Mouse (Mus musculus) mature B cell (primary cell): Measurements from ENCODE around the gene 1700003F12Rik.

Source experiments
- in situ Hi-C: fragments of 300-500 bp; cut with MboI; formaldehyde crosslinking; loops from 2 replicates; pipeline ENCODE4 v1.14.3; 2019

The 1700003F12Rik gene

DNA sequence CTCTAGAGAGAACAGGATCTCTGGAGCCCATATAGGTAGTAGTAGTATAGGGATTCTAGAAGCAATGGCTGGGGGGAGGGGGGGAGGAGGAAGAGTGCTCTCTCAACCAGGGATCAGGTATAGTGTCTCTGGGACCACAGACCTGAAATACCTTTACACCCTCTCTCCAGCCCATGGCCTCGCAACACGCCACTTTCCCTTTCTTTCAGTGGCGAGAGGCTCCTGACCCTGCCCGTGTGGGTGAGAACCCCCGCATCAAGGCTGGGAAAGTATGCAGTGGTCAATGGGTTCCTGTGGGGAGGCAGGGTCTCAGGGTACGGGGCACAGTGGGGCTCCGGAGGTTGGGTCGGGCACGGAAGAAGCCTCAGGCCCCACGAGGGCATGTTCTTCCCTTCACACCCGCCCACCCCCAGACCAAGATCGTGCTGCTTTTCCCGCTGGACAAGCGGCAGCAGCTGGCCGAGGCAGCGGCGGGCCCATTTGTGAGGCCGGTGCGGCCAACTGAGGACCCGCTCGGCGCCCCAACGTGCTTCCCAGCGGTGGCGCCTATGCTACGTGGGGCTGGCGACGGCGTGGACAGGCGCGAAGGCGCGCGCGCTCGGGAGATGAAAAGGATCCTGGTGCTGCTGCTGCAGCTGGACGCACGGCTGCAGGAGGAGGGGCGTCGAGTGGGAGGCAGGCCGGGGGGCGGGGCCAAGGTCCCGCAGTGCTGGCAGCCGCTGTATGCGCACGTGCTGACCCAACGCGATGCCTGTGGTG lies 2.4 kb downstream of the 1700003F12Rik start:
- in situ Hi-C loops, result no loop called here

DNA sequence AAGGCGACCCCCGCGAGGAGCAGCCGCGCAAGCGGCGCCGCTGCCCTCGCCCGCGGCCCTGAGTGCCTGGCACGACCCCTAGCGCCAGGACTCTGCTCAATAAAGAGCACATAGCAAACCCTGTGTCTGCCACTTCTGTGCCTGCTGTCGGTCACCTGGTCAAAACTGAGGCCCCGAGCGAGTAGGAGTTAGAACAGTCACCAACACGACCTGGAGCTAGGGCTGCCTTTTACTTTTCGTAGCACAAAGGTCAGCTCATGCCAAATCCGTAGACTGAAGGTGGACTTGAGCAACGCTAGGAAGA lies 3.0 kb downstream of the 1700003F12Rik start:
- in situ Hi-C loops, result no loop called here

DNA sequence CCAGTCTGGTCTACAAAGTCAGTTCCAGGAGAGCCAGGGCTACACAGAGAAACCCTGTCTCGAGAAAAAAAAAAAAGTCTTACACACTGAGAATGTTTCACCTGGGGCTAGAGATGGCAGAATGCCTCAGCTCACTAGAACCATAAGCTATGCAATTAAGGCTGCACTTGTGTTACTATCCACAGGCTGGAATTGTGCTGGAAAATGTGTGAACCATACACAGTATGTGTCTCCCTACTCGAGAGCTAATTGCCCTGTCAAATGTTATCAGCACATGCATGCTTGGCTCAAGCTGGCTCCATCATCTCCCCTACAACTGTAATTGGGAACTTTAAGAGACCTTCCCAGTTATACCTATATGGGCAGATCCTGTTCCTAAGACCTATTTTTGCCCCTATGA lies 4.1 kb downstream of the 1700003F12Rik start:
- in situ Hi-C loops, result no loop called here

DNA sequence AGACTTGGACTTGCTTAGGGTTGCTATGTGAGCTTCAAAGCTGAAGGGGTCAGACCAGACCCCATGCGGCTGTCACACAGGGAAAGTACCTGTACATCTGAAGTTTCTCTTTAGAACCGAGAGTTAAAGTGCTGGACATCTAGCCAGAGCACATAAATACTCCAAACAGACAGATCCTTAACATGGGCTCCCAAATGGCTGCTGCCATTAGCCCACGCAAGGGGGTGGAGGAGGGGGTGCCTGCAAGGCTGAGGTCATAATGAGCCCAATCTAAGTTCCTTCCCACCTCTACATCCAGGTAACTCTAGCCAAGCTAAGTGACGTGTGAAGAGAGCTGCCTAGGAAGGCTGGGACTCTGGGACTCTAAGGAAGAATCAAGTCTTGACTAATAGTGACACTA lies 4.6 kb downstream of the 1700003F12Rik start, which contains the start of gene Actl10:
TSS of gene Actl10 (plus strand) at position 301 of the 400 bp plus-strand sequence.
- in situ Hi-C loops, result no loop called here

DNA sequence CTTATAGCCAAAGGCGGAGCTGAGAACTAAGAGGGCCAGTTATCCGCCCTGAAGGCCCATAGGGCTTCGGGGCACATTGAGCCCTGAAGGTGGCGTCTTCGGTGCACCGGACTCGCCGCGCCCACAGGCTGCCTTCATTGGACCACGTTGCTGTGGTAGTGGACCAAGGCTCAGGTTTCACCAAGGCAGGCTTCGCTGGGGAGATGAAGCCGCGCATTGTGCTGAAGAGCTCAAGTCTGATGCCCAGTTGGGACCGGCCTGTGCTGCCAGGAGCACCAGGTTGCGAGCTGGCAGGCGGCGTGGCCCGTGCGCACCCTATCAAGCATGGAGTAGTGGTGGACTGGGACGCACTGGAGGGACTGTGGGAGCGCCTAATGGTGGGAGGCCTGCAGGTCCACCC lies 5.0 kb downstream of the 1700003F12Rik start:
- in situ Hi-C loops, result no loop called here

DNA sequence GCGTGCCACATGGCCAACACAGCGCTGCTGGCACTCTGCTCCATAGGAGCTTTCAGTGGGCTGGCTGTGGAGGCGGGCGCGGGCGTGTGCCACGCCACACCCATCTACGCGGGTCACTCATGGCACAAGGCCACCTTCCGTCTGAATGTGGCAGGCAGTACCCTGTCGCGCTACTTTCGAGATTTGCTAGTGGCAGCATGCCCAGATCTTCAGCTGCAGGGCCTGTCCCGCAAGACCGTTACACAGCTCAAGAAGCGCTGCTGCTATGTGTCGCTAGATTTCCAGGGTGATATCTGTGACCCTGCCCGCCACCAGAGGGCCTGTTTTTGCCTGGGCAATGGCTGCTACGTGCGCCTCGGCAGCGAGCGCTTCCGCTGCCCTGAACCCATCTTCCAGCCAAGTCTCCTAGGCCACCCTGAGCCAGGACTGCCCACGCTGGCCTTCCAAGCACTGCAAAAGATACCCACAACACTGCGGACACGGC lies 5.6 kb downstream of the 1700003F12Rik start:
- in situ Hi-C loops, result no loop called here

DNA sequence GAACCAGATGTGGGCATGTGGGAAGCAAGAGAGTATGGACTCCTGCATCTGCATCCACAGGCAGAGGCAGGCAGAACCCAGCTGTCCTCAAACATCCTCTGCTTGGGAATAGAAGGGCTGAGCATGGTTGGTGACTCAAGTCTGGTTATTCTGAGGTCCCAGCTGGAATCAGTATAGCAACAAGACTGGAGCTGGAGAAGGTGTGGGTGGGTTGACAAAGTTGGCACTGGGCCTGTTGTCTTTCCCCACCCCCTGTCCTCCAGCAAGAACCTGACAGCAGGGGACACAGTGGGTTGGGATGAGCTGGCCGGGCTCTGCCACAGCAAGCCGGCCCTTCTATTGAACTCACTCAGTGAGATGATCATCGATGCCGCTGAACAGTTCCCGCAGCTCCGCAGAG lies 8.3 kb downstream of the 1700003F12Rik start:
- in situ Hi-C loops, result no loop called here

DNA sequence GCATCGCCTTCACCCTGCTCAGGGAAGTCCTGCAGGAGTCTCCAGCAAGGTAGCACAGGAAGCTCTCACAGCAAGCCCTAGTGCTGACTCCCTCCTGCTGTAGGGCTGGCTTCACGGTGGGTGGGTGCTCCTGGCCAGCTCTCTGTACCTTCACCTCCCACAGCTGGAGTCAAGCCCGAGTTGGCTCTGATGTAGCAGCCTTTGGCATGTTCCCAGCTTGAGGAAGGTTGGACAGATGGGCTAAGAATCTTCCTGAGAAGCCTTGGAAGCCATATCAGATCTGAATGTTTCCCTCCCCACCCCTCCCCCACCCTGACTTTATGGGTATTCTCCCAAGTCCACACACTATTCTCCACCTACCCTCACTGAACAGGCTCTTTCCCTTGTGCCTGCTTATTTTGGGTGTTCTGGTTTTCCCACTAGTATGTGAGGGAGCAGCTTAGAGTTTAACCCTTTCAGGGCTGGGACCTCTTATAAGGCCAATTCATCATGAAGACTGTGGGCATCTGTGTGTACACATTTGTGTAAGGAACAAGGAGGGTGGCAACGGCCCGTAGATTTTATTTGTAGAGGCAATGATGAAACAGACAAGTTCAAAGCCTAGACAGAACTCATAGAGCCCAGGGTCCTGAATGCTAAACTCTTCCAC lies 10.4 kb downstream of the 1700003F12Rik start:
- in situ Hi-C loops, result no loop called here

DNA sequence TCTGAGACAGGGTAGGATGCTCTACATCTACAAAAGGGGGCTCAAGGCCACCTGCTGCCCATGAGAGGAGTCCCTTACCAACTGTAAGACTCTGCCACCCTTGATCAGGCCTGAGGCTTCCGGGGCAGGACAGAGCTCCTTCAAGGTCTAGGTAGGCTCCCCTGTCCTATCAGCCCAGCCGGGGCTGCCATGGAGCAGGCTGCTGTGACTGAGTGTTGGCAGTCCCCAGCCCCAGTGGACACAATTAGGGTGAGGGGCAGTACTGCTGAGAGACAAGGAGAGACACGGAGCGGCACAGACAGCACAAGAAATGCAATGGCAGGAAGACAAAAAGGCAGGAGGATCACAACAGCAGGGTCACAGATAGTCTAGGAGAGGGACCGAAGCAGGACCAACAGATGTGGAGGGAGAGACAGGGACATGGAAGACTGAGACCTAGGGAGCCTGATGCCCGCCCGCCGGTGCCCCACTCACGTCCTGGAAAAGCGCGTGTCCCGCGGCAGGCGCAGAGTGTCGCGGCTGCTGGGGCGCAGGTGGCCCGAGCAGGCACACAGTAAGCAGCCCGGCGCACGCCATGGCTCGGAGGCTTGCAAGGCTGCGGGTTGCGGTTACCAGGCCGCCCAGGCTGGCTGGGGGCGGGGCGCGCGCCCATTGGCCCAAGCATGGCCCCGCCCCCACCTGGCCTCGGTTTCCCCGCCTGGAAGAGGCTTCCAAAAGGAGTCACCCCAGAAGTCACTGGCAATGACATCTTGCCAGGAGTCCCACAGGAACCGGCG lies 11.6 kb downstream of the 1700003F12Rik start, which contains the start of gene Necab3:
TSS of gene Necab3 (minus strand) at position 627 of the 776 bp plus-strand sequence.
- in situ Hi-C loops, result no loop called here

DNA sequence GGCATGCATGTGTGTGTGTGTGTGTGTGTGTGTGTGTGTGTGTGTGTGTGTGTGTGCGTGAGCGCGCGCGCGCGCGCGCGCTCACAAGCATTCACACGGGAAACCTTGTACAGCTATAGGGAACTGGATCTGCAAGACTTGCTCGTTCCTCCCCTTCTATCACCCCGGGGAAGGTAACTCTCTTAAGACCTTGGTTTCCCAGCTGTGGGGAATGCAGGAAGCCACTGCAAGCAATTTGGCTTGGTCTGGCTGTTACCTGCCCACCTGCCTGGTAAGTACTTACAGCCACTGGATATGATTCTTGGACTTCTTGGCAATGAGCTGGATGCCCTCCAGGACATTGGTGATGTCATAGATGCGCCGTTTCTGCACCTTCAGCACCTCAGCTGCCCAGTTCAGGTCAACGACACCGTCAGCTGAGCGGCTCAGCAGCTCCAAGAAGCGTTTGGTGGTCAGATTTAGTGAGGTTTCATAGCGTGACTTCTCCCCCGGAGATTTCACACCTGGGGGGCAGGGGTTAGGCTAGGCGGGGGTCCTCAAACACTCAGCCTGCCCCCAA lies 16.8 kb downstream of the 1700003F12Rik start:
- in situ Hi-C loops, result no loop called here

DNA sequence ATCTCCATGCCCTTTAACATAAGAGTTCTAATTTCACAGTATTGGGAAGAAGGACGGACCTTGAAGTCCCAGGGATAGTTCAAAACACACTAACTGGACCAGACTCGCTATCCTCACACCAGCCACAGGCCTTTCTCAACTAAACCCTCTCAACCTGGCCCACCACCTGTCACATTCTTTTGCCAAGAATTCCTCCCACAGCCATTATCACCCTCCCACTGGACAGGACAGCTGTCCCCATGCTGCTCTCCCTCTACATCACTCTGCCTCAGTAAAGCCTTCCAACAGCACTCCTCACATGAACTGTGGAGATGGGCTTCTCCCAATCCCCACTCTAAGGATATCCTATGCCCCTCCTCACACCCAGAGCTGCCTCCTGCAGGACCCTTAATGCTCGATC lies 18.7 kb downstream of the 1700003F12Rik start:
- in situ Hi-C loops, result no loop called here

DNA sequence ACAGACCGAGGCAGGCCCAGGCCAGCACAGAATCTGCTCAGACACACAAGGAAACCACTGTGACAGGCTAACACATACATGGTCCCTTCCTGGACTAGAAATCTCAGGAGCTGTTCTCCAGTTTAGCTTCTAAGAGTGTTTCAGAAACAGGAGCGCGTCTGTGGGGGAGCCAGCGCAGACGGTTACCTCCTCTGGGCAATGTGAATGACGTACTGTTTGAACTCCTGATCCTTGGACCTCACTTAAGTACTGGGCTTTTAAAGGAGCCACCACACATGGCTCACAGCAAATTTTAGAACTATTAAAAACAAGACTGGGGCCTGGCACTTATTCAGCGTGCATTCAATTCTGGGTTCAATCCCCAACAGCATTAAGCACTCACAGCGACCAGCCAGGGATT lies 19.8 kb downstream of the 1700003F12Rik start:
- in situ Hi-C loops, result no loop called here

DNA sequence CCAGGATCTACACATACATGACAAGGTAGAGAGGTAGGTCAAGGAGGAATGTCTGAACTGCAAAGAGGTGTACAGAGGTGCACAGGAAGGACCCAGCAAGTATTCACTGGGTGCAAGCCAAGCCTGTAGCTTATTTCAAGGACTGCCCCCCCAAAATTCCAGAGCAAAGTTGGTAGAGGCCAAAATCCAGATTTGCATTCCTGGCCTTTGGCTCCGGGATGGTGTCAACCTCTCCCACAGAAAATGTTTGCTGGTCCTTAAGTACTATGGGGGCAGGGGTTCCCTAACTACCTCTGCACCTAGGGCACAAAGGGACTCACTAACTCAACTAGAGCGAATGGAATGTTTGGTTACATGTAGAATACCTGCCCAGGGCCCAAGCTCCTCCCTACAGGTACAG lies 20.9 kb downstream of the 1700003F12Rik start:
- in situ Hi-C loops, result no loop called here

DNA sequence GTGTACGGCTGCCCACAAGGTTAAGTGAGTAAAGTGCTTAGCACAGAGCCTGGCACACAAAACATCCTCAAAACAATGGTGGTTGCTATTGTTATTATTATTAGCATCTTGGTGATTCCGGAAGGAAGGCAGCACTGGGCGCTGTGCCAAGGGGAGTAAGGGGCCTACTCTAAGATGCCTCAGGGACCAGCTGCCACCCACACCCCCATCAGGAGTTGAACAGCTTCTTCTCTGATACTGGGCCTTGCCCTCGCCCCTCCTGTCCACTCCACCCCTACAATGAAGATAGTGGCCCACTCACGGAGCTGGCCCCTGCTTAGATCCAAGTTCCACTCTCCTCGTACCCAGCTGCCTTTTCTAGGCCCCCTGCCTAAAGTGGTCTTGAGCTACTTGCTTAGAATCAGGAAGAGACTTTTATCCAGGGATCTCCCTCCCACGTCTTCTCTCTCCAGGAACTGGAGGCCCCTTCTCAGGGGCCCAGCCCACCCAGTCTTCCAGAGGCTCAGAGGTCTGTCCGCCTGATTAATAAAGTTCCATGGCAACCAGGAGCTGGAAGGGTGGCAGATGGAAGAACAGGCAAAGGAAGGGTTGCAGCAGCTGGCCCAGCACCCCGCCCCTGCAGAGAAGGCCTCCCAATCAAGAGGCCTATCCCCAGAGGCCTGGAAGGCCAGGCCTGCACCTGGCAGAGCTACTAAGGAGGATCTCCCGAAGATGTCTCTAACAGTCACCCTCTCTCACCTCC lies 21.6 kb downstream of the 1700003F12Rik start:
- in situ Hi-C loops, result no loop called here

DNA sequence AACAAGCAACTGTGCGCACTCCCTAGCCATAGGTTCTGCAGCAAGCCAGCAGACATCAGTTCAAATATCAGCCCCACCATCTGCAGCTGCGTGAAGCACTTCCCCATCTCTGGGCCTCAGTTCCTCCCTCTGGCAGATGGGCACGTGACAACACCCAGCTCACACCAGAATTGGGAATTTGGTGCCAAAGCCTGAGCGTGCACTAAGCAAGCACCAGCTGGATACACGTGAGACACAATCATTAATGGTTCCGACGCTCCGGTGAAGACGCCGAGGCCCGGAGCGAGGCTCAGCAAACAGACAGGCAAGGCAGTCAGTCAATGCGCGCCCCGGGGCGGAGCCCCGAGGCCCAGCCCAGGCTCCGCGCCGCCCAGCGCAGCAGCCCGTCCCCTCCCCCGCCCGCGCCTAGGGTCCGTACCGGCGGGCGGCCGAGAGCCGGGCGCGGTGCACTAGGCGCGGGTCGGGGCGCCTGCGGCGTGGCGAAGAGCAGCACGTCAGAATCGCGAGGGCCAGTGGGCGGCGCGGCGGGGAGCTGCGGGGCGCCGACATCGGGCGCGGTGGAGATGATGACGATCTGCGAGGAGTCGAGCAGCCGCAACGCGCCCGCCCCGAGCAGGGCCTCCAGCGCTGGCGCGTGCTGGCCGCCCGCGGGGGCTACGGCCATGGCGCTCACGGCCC lies 22.3 kb downstream of the 1700003F12Rik start:
- in situ Hi-C loops, result no loop called here

DNA sequence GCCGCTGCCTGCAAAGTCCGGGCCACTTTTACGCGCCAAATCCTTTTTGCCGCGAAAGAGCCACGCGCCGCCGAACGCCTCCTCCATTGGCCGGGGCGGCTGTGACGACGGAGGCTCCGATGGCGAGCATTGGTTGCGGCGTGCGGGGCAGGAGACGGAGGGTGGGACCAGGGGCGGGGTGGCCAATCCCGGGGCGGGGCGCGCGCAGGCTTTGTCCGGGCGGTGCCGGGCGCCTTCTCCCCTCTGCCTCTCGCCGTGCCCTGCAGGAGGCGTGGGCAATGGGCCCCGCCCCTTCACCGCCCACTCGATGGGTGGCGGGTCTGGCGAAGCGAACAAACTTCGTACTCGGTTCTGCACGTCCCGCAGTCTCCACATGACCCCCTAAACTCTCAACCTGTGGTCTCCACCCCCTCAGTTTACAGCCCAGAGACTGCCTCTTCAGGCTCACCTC lies 23.0 kb downstream of the 1700003F12Rik start, which contains the start of gene E2f1:
TSS of gene E2f1 (minus strand) at position 57 of the 451 bp plus-strand sequence.
- in situ Hi-C loops, result no loop called here

DNA sequence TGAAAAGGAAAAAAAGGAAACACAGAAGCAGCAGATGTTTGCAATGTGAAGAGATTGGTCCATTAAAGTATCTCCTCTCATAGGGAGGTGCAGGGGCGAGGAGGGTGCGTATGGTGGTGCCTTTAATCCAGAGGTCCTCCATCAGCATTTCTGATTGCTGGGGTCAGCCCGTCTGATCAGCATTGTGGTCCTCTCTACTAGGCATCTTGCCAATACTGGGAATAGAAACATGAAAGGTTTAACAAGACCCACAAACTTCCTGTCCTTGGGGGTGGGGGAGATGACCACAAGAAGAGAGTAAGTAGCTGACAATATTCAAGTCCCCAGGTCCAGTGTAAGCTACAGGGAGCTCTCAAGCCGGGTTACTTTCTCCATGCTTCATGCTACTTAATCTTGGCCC lies 23.8 kb downstream of the 1700003F12Rik start:
- in situ Hi-C loops, result no loop called here

DNA sequence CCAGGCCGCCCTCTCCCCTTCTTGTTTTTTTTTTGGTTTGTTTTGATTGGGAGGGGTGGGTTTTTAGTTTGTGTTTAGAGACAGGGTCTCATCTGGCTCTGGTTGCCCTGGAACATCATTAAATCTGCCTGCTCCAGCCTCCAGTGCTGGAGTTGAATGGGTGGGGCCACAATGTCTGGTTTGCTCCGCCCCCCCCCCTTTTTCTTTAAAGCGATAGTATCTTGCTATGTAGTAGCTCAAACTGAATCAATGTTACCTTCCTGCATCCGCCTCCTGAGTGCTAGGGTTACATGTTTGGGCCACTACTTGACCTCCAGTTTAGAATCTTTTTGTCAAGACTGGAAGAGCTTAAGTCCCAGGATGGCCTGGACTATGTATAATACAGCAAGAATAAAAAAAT lies 24.4 kb downstream of the 1700003F12Rik start:
- in situ Hi-C loops, result no loop called here

DNA sequence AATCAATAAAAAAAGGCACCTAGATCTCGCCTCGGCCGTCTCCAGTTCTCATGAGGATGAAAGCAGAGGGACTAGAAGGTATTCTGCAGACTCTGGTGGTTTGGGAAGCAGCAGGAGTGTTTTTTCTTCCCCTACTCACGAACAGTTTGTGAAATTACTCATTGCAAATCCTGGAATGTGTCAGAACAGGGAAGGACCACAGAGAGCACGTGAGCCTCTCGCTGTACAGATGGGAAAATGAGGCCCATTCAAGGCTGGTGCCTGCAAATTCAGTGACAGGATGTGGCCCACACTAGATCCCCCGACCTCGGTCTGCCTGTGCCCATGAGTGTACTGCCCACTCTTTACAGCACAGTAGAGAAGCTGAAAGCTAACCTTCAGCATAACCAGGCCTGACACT lies 25.1 kb downstream of the 1700003F12Rik start:
- in situ Hi-C loops, result no loop called here

DNA sequence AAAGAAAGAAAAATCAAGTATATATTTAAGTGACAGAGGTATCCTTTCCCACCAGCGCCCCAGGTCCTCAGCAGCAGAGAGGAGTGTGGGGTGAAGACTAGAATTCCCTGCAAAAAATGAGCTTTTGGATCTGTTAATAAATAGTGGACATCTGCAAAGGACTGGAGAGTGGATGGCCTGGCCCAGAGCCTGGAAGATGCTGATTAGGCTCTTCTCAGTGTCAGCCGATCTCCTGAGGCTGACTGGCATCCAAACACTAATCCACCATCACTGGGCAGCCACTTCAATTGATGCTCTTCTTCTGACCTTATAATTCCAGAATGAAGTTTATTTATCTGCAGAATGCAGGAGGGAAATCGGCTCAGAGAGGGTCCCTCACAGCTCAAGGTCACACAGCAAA lies 26.1 kb downstream of the 1700003F12Rik start:
- in situ Hi-C loops, result no loop called here

DNA sequence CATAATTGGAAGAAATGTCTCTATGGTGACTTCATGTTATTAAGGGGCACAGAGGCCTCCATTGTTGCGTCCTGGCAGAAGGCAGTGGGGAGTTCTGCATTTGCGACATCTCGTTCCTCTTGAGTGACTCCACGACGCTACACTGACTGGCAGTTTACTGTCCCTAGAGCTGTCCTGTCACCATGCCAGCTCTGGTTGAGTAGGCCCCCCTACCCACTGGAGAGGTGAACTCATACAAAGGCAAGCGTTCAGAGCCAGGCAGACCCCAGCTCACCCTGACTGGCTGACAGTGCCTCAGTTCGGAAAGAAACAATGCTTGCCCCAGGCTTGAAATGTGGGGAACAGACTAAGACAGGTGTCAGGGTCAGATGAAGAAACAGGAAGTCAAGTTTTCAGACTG lies 27.4 kb downstream of the 1700003F12Rik start:
- in situ Hi-C loops, result no loop called here
